ENCODE assay signal across 10 mouse cellular contexts in genomic region chr6:148555651-148556483, GRCm38 (mm10).
A peak's percentile ranks its signal among the peaks of the same experiment; 100 is the strongest.
DNase-seq lines count a peak whose midpoint lies in the region; ATAC-seq and TF ChIP-seq lines count a peak whose summit lies in the region.
"Had no signal": no experiment of that assay in that cellular context is flagged by ENCODE, and none has a peak within 500 bp of the region (broad histone marks: within the 10 kb centered on the region; RNA-seq: fewer than 3 reads in every experiment).

No protein-coding gene starts in this region.

- 65% methylated on average over 5 of the region's 5 CpGs for WGBS in heart, postnatal 0 days
- 42% methylated on average over 5 of the region's 5 CpGs for WGBS in stomach, embryonic 15.5 days

- intact Hi-C loops in heart, postnatal 25 days (cut with DNase I), result loop anchor here (10.0 kb wide), 1 partner anchor 111 kb away; the partner anchor contains the start of gene Tmtc1

- no peaks in the 10 kb centered on the region for H3K36me3 ChIP-seq in heart, postnatal 0 days (replicated peaks; ENCODE audit: control insufficient read depth, insufficient read depth, low read length)
- no peaks in the 10 kb centered on the region for H3K36me3 ChIP-seq in stomach, embryonic 15.5 days
- H3K36me3 ChIP-seq: limb, embryonic 12.5 days had no signal

- TF ChIP-seq CTCF in heart, postnatal 0 days (IDR thresholded peaks at IDR 0.05; ENCODE audit: low read depth), result no peak

- no peak overlapping the region for H3K4me3 ChIP-seq in heart, postnatal 0 days (ENCODE audit: low read depth, low read length)
- no peak overlapping the region for H3K4me3 ChIP-seq in stomach, embryonic 15.5 days (replicated peaks)
- H3K4me3 ChIP-seq: limb, embryonic 12.5 days had no signal

- H3K9ac ChIP-seq in heart, postnatal 0 days (replicated peaks; ENCODE audit: low read depth, low read length), result no peak overlapping the region
- H3K9ac ChIP-seq in stomach, embryonic 15.5 days, result no peak overlapping the region
- H3K9ac ChIP-seq: limb, embryonic 12.5 days had no signal

- DNase-seq in heart, adult 11 months, result peak; percentile 80
- no peak for DNase-seq in heart, postnatal 25 days (ENCODE audit: low spot score)
- DNase-seq in lung, postnatal 10 days, result peak; percentile 51
- DNase-seq in lung, postnatal 25 days (ENCODE audit: low spot score), result no peak
- no peak for DNase-seq in heart, postnatal 0 days (ENCODE audit: low spot score)
- DNase-seq in adrenal gland, postnatal 14 days, result no peak
- DNase-seq in adrenal gland, postnatal 10 days, result no peak
- DNase-seq: adrenal gland, postnatal 25 days had no signal

- H3K27me3 ChIP-seq in heart, postnatal 0 days (ENCODE audit: control insufficient read depth, insufficient read depth, low read length), result no peaks in the 10 kb centered on the region
- H3K27me3 ChIP-seq in stomach, embryonic 15.5 days (replicated peaks), result no peaks in the 10 kb centered on the region
- H3K27me3 ChIP-seq: limb, embryonic 12.5 days had no signal

- H3K4me1 ChIP-seq in heart, postnatal 0 days (ENCODE audit: control insufficient read depth, insufficient read depth), result peaks cover 17% of the 10 kb centered on the region
- peaks cover 3% of the 10 kb centered on the region; the same call in 1 of the 2 replicates for H3K4me1 ChIP-seq in stomach, embryonic 15.5 days

- TF ChIP-seq EP300 in heart, postnatal 0 days (IDR thresholded peaks at IDR 0.05; ENCODE audit: low read depth), result no peak

- H3K9me3 ChIP-seq in heart, postnatal 0 days (replicated peaks; ENCODE audit: control insufficient read depth, low read length), result no peaks in the 10 kb centered on the region
- H3K9me3 ChIP-seq in stomach, embryonic 15.5 days, result no peaks in the 10 kb centered on the region
- H3K9me3 ChIP-seq: limb, embryonic 12.5 days had no signal

- H3K27ac ChIP-seq in heart, postnatal 0 days (ENCODE audit: low read depth), result peak overlapping the region; percentile 79
- H3K27ac ChIP-seq in stomach, embryonic 15.5 days, result peak overlapping the region; percentile 93
- H3K27ac ChIP-seq: limb, embryonic 12.5 days had no signal

- no peak overlapping the region; the same call in 1 of the 2 replicates for H3K4me2 ChIP-seq in heart, postnatal 0 days (ENCODE audit: low read depth, low read length)
- H3K4me2 ChIP-seq in stomach, embryonic 15.5 days, result no peak overlapping the region
- H3K4me2 ChIP-seq: limb, embryonic 12.5 days had no signal

- ATAC-seq in heart, postnatal 0 days (ENCODE audit: insufficient read depth, low read depth), result no peak
- peak; percentile 54; the same call in 1 of the 2 replicates for ATAC-seq in stomach, embryonic 15.5 days (ENCODE audit: insufficient read depth, low FRiP score, low read depth)

Comparison
In these comparisons a context has a peak if more than half of its experiments do, and no peak if none do; other contexts are left out.
1. DNase-seq: peak in heart, adult 11 months (single experiment) and lung, postnatal 10 days (single experiment); none in heart, postnatal 25 days (single experiment), lung, postnatal 25 days (single experiment), heart, postnatal 0 days (single experiment), adrenal gland, postnatal 14 days (single experiment) and adrenal gland, postnatal 10 days (single experiment).